Mouse (Mus musculus): ENCODE measurements around the gene Dph2.

Dph2 gene

GRCm38 (mm10) chr4:117872471-117872886 is 19.4 kb downstream of the Dph2 start, which contains the start of gene Ccdc24:
TSS of gene Ccdc24 (minus strand) at chr4:117872557.
- DNase-seq (ENCODE audit: low read depth), result no peak

GRCm38 (mm10) chr4:117871787-117872186 is 20.0 kb downstream of the Dph2 start:
- DNase-seq (ENCODE audit: low read depth), result no peak

- DNase-seq (ENCODE audit: low read depth), result no peak
These were observed 21.4 kb downstream of the Dph2 start for GRCm38 (mm10) chr4:117870437-117870836.

- DNase-seq (ENCODE audit: low read depth), result no peak
These were observed 22.5 kb downstream of the Dph2 start for GRCm38 (mm10) chr4:117869317-117869716.

- peak; percentile 60 for DNase-seq (ENCODE audit: low read depth)
These were observed 24.0 kb downstream of the Dph2 start for GRCm38 (mm10) chr4:117867823-117868222.

GRCm38 (mm10) chr4:117867000-117867399 is 24.8 kb downstream of the Dph2 start:
- no peak for DNase-seq (ENCODE audit: low read depth)

- no peak for DNase-seq (ENCODE audit: low read depth)
These were observed 25.7 kb downstream of the Dph2 start for GRCm38 (mm10) chr4:117866083-117866482.

GRCm38 (mm10) chr4:117862823-117863222 is 29.0 kb downstream of the Dph2 start:
- no peak for DNase-seq (ENCODE audit: low read depth)

GRCm38 (mm10) chr4:117860570-117860969 is 31.3 kb downstream of the Dph2 start:
- no peak for DNase-seq (ENCODE audit: low read depth)

GRCm38 (mm10) chr4:117858794-117859193 is 33.0 kb downstream of the Dph2 start:
- peak; percentile 24 for DNase-seq (ENCODE audit: low read depth)

- DNase-seq (ENCODE audit: low read depth), result no peak
These were observed 36.7 kb downstream of the Dph2 start for GRCm38 (mm10) chr4:117855146-117855545.

- no peak for DNase-seq (ENCODE audit: low read depth)
These were observed 39.5 kb downstream of the Dph2 start for GRCm38 (mm10) chr4:117852152-117852868.

GRCm38 (mm10) chr4:117850871-117851270 is 41.0 kb downstream of the Dph2 start:
- DNase-seq (ENCODE audit: low read depth), result no peak

- DNase-seq (ENCODE audit: low read depth), result no peak
These were observed 41.7 kb downstream of the Dph2 start for GRCm38 (mm10) chr4:117850176-117850575.

GRCm38 (mm10) chr4:117849506-117849905 is 42.3 kb downstream of the Dph2 start:
- DNase-seq (ENCODE audit: low read depth), result no peak

- no peak for DNase-seq (ENCODE audit: low read depth)
These were observed 42.8 kb downstream of the Dph2 start for GRCm38 (mm10) chr4:117849063-117849462.

GRCm38 (mm10) chr4:117847011-117847410 is 44.8 kb downstream of the Dph2 start:
- DNase-seq (ENCODE audit: low read depth), result no peak

- no peak for DNase-seq (ENCODE audit: low read depth)
These were observed 45.6 kb downstream of the Dph2 start for GRCm38 (mm10) chr4:117846261-117846660.

GRCm38 (mm10) chr4:117845316-117845715 is 46.5 kb downstream of the Dph2 start:
- DNase-seq (ENCODE audit: low read depth), result no peak

GRCm38 (mm10) chr4:117844467-117844866 is 47.4 kb downstream of the Dph2 start:
- DNase-seq (ENCODE audit: low read depth), result no peak

- DNase-seq (ENCODE audit: low read depth), result no peak
These were observed 48.7 kb downstream of the Dph2 start for GRCm38 (mm10) chr4:117843101-117843500.

GRCm38 (mm10) chr4:117841566-117841965 is 50.3 kb downstream of the Dph2 start:
- DNase-seq (ENCODE audit: low read depth), result no peak

GRCm38 (mm10) chr4:117840821-117841220 is 51.0 kb downstream of the Dph2 start:
- DNase-seq (ENCODE audit: low read depth), result no peak

- DNase-seq (ENCODE audit: low read depth), result no peak
These were observed 52.5 kb downstream of the Dph2 start for GRCm38 (mm10) chr4:117839366-117839765.
